Mouse (Mus musculus) heart, embryonic 12.5 days (tissue): ENCODE data around the gene Phb. TPM values are rescaled to one million over a fixed set of nuclear protein-coding genes. Genes with fewer than 3 reads are reported as not detected.

ENCODE experiments used
- ATAC-seq: fragments of 200-750 bp; cut with Nextera tagmentation; 2 replicates; pipeline ENCODE4 v1.8.0; 2017; ENCODE audit warnings: moderate TSS enrichment, moderate library complexity; ENCODE audit not compliant: insufficient number of reproducible peaks, low FRiP score
- H3K27ac ChIP-seq: fragments of 300-500 bp; sonication (generic); 2 replicates; pipeline ENCODE4 v1.5.1; 2016; ENCODE audit warnings: mild to moderate bottlenecking, moderate library complexity; ENCODE audit not compliant: poor library complexity, severe bottlenecking
- H3K27me3 ChIP-seq: fragments of 300-500 bp; sonication (generic); replicated peaks from 2 replicates; pipeline ENCODE4 v1.6.1; 2016; ENCODE audit warnings: mild to moderate bottlenecking, moderate library complexity
- H3K36me3 ChIP-seq: fragments of 300-500 bp; sonication (generic); 2 replicates; pipeline ENCODE4 v1.6.1; 2016; ENCODE audit warnings: mild to moderate bottlenecking, moderate library complexity
- H3K4me1 ChIP-seq: fragments of 300-500 bp; sonication (generic); replicated peaks from 2 replicates; pipeline ENCODE4 v1.6.1; 2016; ENCODE audit warnings: mild to moderate bottlenecking
- H3K4me2 ChIP-seq: fragments of 300-500 bp; sonication (generic); 2 replicates; pipeline ENCODE4 v1.6.1; 2016; ENCODE audit warnings: mild to moderate bottlenecking, moderate library complexity
- H3K4me3 ChIP-seq: fragments of 300-500 bp; sonication (generic); 2 replicates; pipeline ENCODE4 v1.5.1; 2016; ENCODE audit warnings: mild to moderate bottlenecking
- H3K9ac ChIP-seq: fragments of 300-500 bp; sonication (generic); 2 replicates; pipeline ENCODE4 v1.6.1; 2016; ENCODE audit warnings: mild to moderate bottlenecking, moderate library complexity
- H3K9me3 ChIP-seq: fragments of 300-500 bp; sonication (generic); replicated peaks from 2 replicates; pipeline ENCODE4 v1.6.1; 2016; ENCODE audit warnings: mild to moderate bottlenecking, moderate library complexity
- WGBS: fragments of 180-500 bp; shearing (Covaris S2); methylation state at CpG from one replicate; pipeline ENCODE4 v1.1.7; 2016; 5-methylcytosine and 5-hydroxymethylcytosine counted together
- polyA plus RNA-seq: library from polyadenylated mRNA; unstranded; fragments of >200 nt; fragmentation: Nextera tagmentation; extraction: Ambion mirVana; gene quantifications from 2 replicates; pipeline ENCODE4 v1.2.1, GENCODE M21; 2016

Gene Phb
- polyA plus RNA-seq, 1 experiment from 2014 or later = 260 TPM

GRCm38 (mm10) chr11:95688515-95688914, 21.8 kb downstream of the Phb start:
- H3K4me1 ChIP-seq = peaks cover 17% of the 10 kb centered on the region
- ATAC-seq = peak; percentile 19
- H3K27ac ChIP-seq = peak overlapping the region; percentile 54; the same call in 1 of the 2 replicates
- no peaks in the 10 kb centered on the region for H3K9me3 ChIP-seq
- H3K4me3 ChIP-seq = no peak overlapping the region
- WGBS = 36% methylated on average over 6 of the region's 6 CpGs
- no peaks in the 10 kb centered on the region for H3K27me3 ChIP-seq
- no peaks in the 10 kb centered on the region for H3K36me3 ChIP-seq
- peak overlapping the region; percentile 12; the same call in 1 of the 2 replicates for H3K9ac ChIP-seq
- H3K4me2 ChIP-seq = peak overlapping the region; percentile 49

- H3K9ac ChIP-seq = peak overlapping the region; percentile 21; the same call in 1 of the 2 replicates
- peak overlapping the region; percentile 49 for H3K4me2 ChIP-seq
- peaks cover 17% of the 10 kb centered on the region for H3K4me1 ChIP-seq
- ATAC-seq = peak; percentile 72; the same call in 1 of the 2 replicates
- H3K4me3 ChIP-seq = no peak overlapping the region
- peak overlapping the region; percentile 54; the same call in 1 of the 2 replicates for H3K27ac ChIP-seq
- H3K36me3 ChIP-seq = no peaks in the 10 kb centered on the region
- 24% methylated on average over 7 of the region's 7 CpGs for WGBS
- no peaks in the 10 kb centered on the region for H3K27me3 ChIP-seq
- no peaks in the 10 kb centered on the region for H3K9me3 ChIP-seq
Measured at GRCm38 (mm10) chr11:95688981-95689380, 22.2 kb downstream of the Phb start.

- ATAC-seq = no peak
- Histone ChIP-seq H3K4me1 (peaks cover 17% of the 10 kb centered on the region), H3K36me3 (no peaks in the 10 kb centered on the region), H3K4me3 (no peak overlapping the region), H3K4me2 (no peak overlapping the region), H3K27me3 (no peaks in the 10 kb centered on the region), H3K9me3 (no peaks in the 10 kb centered on the region), H3K27ac (no peak overlapping the region), H3K9ac (no peak overlapping the region)
- WGBS = 70% methylated on average over 3 of the region's 3 CpGs
Measured at GRCm38 (mm10) chr11:95689544-95689943, 22.8 kb downstream of the Phb start.

- no peaks in the 10 kb centered on the region for H3K27me3 ChIP-seq
- H3K4me1 ChIP-seq = no peaks in the 10 kb centered on the region
- no peaks in the 10 kb centered on the region for H3K9me3 ChIP-seq
- no peak overlapping the region for H3K4me2 ChIP-seq
- 78% methylated on average over 5 of the region's 5 CpGs for WGBS
- H3K36me3 ChIP-seq = no peaks in the 10 kb centered on the region
- ATAC-seq = no peak
- H3K4me3 ChIP-seq = no peak overlapping the region
- no peak overlapping the region for H3K9ac ChIP-seq
- H3K27ac ChIP-seq = no peak overlapping the region
Measured at GRCm38 (mm10) chr11:95698541-95698940, 31.8 kb downstream of the Phb start.

GRCm38 (mm10) chr11:95700778-95701739, 34.3 kb downstream of the Phb start:
- Histone ChIP-seq H3K4me3 (no peak overlapping the region), H3K9me3 (no peaks in the 10 kb centered on the region), H3K36me3 (no peaks in the 10 kb centered on the region), H3K4me1 (no peaks in the 10 kb centered on the region), H3K27me3 (no peaks in the 10 kb centered on the region), H3K4me2 (no peak overlapping the region), H3K9ac (no peak overlapping the region), H3K27ac (no peak overlapping the region)
- 83% methylated on average over 13 of the region's 13 CpGs for WGBS
- no peak for ATAC-seq

GRCm38 (mm10) chr11:95704032-95704969, 37.5 kb downstream of the Phb start:
- H3K4me1 ChIP-seq = no peaks in the 10 kb centered on the region
- no peak overlapping the region for H3K27ac ChIP-seq
- no peaks in the 10 kb centered on the region for H3K9me3 ChIP-seq
- no peaks in the 10 kb centered on the region for H3K27me3 ChIP-seq
- H3K4me3 ChIP-seq = no peak overlapping the region
- 82% methylated on average over 12 of the region's 12 CpGs for WGBS
- H3K36me3 ChIP-seq = no peaks in the 10 kb centered on the region
- no peak overlapping the region for H3K9ac ChIP-seq
- ATAC-seq = no peak
- H3K4me2 ChIP-seq = no peak overlapping the region

- 58% methylated on average over 4 of the region's 4 CpGs for WGBS
- H3K4me1 ChIP-seq = no peaks in the 10 kb centered on the region
- no peaks in the 10 kb centered on the region for H3K36me3 ChIP-seq
- no peak overlapping the region for H3K27ac ChIP-seq
- ATAC-seq = no peak
- H3K9ac ChIP-seq = no peak overlapping the region
- H3K4me3 ChIP-seq = no peak overlapping the region
- no peaks in the 10 kb centered on the region for H3K27me3 ChIP-seq
- no peaks in the 10 kb centered on the region for H3K9me3 ChIP-seq
- H3K4me2 ChIP-seq = no peak overlapping the region
Measured at GRCm38 (mm10) chr11:95704970-95705330, 38.2 kb downstream of the Phb start.

GRCm38 (mm10) chr11:95709534-95710040, 42.8 kb downstream of the Phb start:
- no peak overlapping the region for H3K9ac ChIP-seq
- no peaks in the 10 kb centered on the region for H3K9me3 ChIP-seq

GRCm38 (mm10) chr11:95710478-95710877, 43.7 kb downstream of the Phb start:
- Histone ChIP-seq H3K27ac (no peak overlapping the region), H3K4me1 (peaks cover 16% of the 10 kb centered on the region), H3K36me3 (no peaks in the 10 kb centered on the region), H3K9ac (no peak overlapping the region), H3K4me2 (no peak overlapping the region), H3K27me3 (no peaks in the 10 kb centered on the region), H3K4me3 (no peak overlapping the region), H3K9me3 (no peaks in the 10 kb centered on the region)
- 73% methylated on average over 7 of the region's 7 CpGs for WGBS
- ATAC-seq = no peak

More at GRCm38 (mm10) chr11:95709534-95710040, 42.8 kb downstream of the Phb start:
- H3K4me1 ChIP-seq = peaks cover 9% of the 10 kb centered on the region
- no peaks in the 10 kb centered on the region for H3K36me3 ChIP-seq
- no peak overlapping the region for H3K4me3 ChIP-seq
- no peak for ATAC-seq
- H3K27me3 ChIP-seq = no peaks in the 10 kb centered on the region
- H3K4me2 ChIP-seq = no peak overlapping the region
- WGBS = 83% methylated on average over 6 of the region's 6 CpGs
- H3K27ac ChIP-seq = no peak overlapping the region

GRCm38 (mm10) chr11:95712085-95712562, 45.4 kb downstream of the Phb start:
- Histone ChIP-seq H3K27me3 (no peaks in the 10 kb centered on the region), H3K36me3 (no peaks in the 10 kb centered on the region), H3K27ac (peak overlapping the region; percentile 94), H3K9me3 (no peaks in the 10 kb centered on the region), H3K4me3 (peak overlapping the region; percentile 90), H3K4me2 (peak overlapping the region; percentile 93), H3K9ac (peak overlapping the region; percentile 99; the same call in 1 of the 2 replicates), H3K4me1 (peaks cover 23% of the 10 kb centered on the region)
- WGBS = 27% methylated on average over 12 of the region's 12 CpGs
- ATAC-seq = no peak
